Mouse (Mus musculus) gastrocnemius, postnatal 4 days (tissue): ENCODE measurements around the gene Vkorc1l1. TPM values are rescaled to one million over a fixed set of nuclear protein-coding genes. Genes with fewer than 3 reads are reported as not detected.

Source experiments
- DNase-seq, 2 experiments: peaks; one replicate each; pipeline ENCODE4 v3.0.0; 2021 to 2022; ENCODE audit warnings: low spot score in 2 of 2, mixed read lengths in 2 of 2
- total RNA-seq, 2 experiments: library from RNA; stranded (reverse); gene quantifications; 2 replicates each; pipeline ENCODE4 v1.2.3; 2021

Gene Vkorc1l1
- total RNA-seq, 2 experiments from 2014 or later, result 21.3 to 22.0 TPM

DNA sequence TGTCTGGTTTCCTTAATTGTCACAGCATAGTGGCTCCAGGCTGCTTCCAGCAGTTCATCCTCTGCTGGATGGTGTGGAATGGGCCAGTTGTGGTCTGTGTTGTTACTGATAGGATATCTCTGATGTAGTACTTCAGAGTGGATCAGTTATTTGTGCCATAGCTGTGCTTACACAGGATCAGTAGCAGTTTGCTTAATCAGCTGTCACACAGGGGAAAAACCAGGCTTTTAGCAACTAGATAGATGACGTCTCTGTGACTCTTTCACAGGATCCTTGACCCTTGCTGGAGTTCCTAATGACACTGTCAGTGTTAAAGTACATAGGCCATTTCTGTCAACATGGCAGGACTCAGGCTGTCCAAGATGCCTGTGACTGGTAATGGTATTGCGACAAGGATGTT lies 92.1 kb downstream of the Vkorc1l1 start:
- DNase-seq, result no peak

Other genes starting within 250 kb of the Vkorc1l1 start
- gene Sept14, start 233.5 kb upstream of the Vkorc1l1 start, total RNA-seq, result not detected
- gene Mrps17, start 226.5 kb upstream of the Vkorc1l1 start, total RNA-seq, result 10 to 100 TPM; 87.0 to 88.3 TPM
- gene Nipsnap2, start 216.9 kb upstream of the Vkorc1l1 start, total RNA-seq, result 100 to 1,000 TPM; 348 to 363 TPM
- 10 to 100 TPM; 15.5 to 20.0 TPM for gene Psph, start 154.5 kb upstream of the Vkorc1l1 start, total RNA-seq
- 10 to 100 TPM; 20.9 to 22.2 TPM for gene Sumf2, start 95.0 kb upstream of the Vkorc1l1 start, total RNA-seq
- gene Chchd2, start 54.5 kb upstream of the Vkorc1l1 start, total RNA-seq, result 100 to 1,000 TPM; 413 to 416 TPM
- 1 to 10 TPM; 1.5 to 2.0 TPM for gene Zbed5, start 46.2 kb upstream of the Vkorc1l1 start, total RNA-seq
- gene Phkg1, start 43.4 kb upstream of the Vkorc1l1 start, total RNA-seq, result 10 to 100 TPM; 85.0 to 98.6 TPM
- 1 to 10 TPM; 1.5 to 1.8 TPM for gene Nupr1l, start 33.4 kb upstream of the Vkorc1l1 start, total RNA-seq
- gene Gusb, start 61.1 kb downstream of the Vkorc1l1 start, total RNA-seq, result 10 to 100 TPM; 25.1 to 28.6 TPM
- gene Asl, start 87.3 kb downstream of the Vkorc1l1 start, total RNA-seq, result 10 to 100 TPM; 13.0 to 14.8 TPM
- 10 to 100 TPM; 14.4 to 16.3 TPM for gene Crcp, start 87.3 kb downstream of the Vkorc1l1 start, total RNA-seq
- gene Tpst1, start 131.4 kb downstream of the Vkorc1l1 start, total RNA-seq, result 10 to 100 TPM; 40.6 to 41.8 TPM
- gene Kctd7, start 202.9 kb downstream of the Vkorc1l1 start, total RNA-seq, result 1 to 10 TPM; 6.6 to 8.0 TPM
- gene Rabgef1, start 229.8 kb downstream of the Vkorc1l1 start, total RNA-seq, result 10 to 100 TPM; 34.9 to 37.5 TPM